In the genomic region with DNA sequence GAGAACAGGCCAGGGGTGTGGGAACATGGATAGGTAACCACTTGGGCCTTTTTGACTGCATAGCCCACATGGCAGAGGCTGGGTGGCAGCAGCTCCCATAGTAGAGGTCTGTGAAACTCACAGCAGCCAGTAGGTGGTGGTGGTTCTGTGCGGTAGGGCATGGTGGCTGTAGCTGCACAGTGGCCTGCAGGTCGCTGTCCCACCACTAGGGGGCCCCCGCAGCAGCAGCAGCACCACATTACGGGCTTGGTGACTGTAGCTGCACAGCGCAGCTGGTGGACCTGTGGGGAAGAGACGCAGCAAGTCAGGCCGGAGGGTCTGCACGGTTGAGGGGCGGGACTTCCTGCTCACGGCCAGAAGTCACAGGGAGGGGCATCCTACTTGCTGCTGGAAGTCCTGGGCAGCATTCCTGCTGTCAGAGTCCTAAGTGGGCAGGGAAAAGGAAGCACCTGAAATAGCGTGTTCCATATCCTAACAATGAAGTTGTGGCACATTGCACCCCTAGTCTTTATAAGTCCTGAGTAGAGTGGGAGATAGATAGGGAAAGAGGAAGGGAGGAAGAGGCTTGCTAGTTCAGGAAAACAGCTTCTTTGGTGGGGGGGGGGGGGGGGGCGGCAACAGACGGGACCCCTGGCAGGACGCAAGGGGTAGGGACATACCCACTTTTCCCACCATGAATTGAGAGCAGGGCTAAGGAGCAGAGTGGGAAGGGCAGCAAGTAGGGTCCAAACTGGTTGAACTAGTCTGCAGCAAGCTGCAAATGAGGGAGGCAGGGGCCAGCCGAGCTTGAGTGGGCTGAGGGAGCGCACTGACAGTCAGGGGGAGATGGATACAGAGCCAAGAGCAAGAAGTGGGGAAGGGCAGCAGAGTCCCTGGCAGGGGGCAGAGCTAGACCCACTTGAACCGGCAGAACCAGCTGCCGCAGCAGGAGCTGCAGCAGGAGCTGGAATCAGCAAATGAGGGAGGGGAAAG, we compare ENCODE assay signal across 8 mouse cellular contexts.
DNase-seq lines count a peak whose midpoint lies in the region; ATAC-seq lines count a peak whose summit lies in the region.

No protein-coding gene starts in this region.

- H3K4me1 ChIP-seq in hindbrain, embryonic 16.5 days (ENCODE audit: control insufficient read depth, insufficient read depth, low read depth, low read length) = no peaks in the 10 kb centered on the region

- peak overlapping the region; percentile 43; the same call in 1 of the 2 replicates for H3K9ac ChIP-seq in hindbrain, embryonic 16.5 days (ENCODE audit: low read depth, low read length)

- H3K4me3 ChIP-seq in hindbrain, embryonic 16.5 days (ENCODE audit: low read length) = peak overlapping the region; percentile 35

- H3K27me3 ChIP-seq in hindbrain, embryonic 16.5 days (replicated peaks; ENCODE audit: control insufficient read depth, insufficient read depth, low read length) = no peaks in the 10 kb centered on the region

- H3K27ac ChIP-seq in hindbrain, embryonic 16.5 days (ENCODE audit: low read depth, low read length) = no peak overlapping the region

- ATAC-seq in hindbrain, embryonic 16.5 days = peak; percentile 100
- peak; percentile 100 for ATAC-seq in megakaryocyte, adult 5-6 weeks (ENCODE audit: poor library complexity, severe bottlenecking)

- H3K36me3 ChIP-seq in hindbrain, embryonic 16.5 days (ENCODE audit: control insufficient read depth, insufficient read depth, low read length) = no peaks in the 10 kb centered on the region

- H3K9me3 ChIP-seq in hindbrain, embryonic 16.5 days (ENCODE audit: control insufficient read depth, low read length) = no peaks in the 10 kb centered on the region

- peak; percentile 45 for DNase-seq in WW6 (ENCODE audit: low read depth, low spot score)
- peak; percentile 87 to 92 for DNase-seq in cerebellum, postnatal 4 days (ENCODE audit: low spot score in 2 of 2)
- DNase-seq in gastrocnemius, adult 18-20 months (ENCODE audit: low spot score) = peak; percentile 84
- peak; percentile 90 to 91 for DNase-seq in left cerebral cortex, adult 18-20 months (ENCODE audit: low spot score in 2 of 2)
- DNase-seq in right cerebral cortex, adult 2 months (ENCODE audit: low spot score in 2 of 2) = peak; percentile 88 to 90
- peak; percentile 91 for DNase-seq in urinary bladder, postnatal 14 days (ENCODE audit: low spot score)

- H3K4me2 ChIP-seq in hindbrain, embryonic 16.5 days (ENCODE audit: low read length) = peak overlapping the region; percentile 59

- WGBS in hindbrain, embryonic 16.5 days = 15% methylated on average over 14 of the region's 18 CpGs
